Mouse (Mus musculus) cerebellum, adult 2 months (tissue): Measurements from ENCODE around the gene Zfp367.

ENCODE experiments used
- CTCF ChIP-seq: fragments of 200-500 bp; IDR thresholded peaks from 2 replicates; pipeline ENCODE4 v1.5.1; 2011; ENCODE audit warnings: low read depth, mild to moderate bottlenecking, control low read depth, low read length, moderate library complexity, borderline replicate concordance; ENCODE audit not compliant: insufficient read depth
- POLR2A ChIP-seq: fragments of 200-500 bp; IDR thresholded peaks from 2 replicates; pipeline ENCODE4 v1.6.1; 2011; ENCODE audit warnings: low read length, control low read depth, borderline replicate concordance; ENCODE audit not compliant: insufficient read depth

- TF ChIP-seq CTCF: no peak
- TF ChIP-seq POLR2A: no peak
Measured at GRCm38 (mm10) chr13:64107105-64107504, 45.9 kb downstream of the Zfp367 start.
